Mouse (Mus musculus) granulocyte monocyte progenitor cell, adult 5-6 weeks (primary cell): Measurements from ENCODE around the gene Ctdsp1. TPM values are rescaled to one million over a fixed set of nuclear protein-coding genes. Genes with fewer than 3 reads are reported as not detected.

Source experiments
- ATAC-seq: replicated peaks from 2 replicates; pipeline ENCODE4 v1.8.0; 2016; ENCODE audit warnings: mild to moderate bottlenecking, moderate TSS enrichment, inconsistent platforms; ENCODE audit not compliant: poor library complexity, severe bottlenecking
- total RNA-seq, 2 experiments: library from RNA; stranded (forward) in 1 of 2; stranded (reverse) in 1 of 2; fragments of 200-712, 200-1000 nt in 1 of 2; fragments of >200 nt in 1 of 2; fragmentation: Nextera tagmentation in 1 of 2; gene quantifications; 2 replicates each; pipeline ENCODE4 v1.2.3; 2014 to 2017

Ctdsp1 gene
- total RNA-seq, 2 experiments from 2014 or later: 33.9 to 81.8 TPM

DNA sequence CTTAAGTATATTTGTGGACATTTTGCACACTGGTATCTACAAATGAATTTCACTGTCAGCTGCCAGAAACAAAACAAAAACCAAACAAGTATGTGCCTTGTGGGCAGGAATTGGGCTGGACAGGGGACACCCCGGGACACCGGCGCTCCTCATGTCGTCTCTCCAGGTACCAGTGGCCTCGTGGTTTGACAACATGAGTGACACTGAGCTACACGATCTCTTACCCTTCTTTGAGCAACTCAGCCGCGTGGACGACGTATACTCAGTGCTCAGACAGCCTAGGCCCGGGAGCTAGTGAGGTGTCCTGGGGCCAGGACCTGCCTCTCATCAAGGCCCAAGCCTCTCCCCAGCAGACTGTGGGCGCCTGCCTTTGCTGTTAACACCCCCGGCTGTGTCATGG is 4.0 kb downstream of the Ctdsp1 start:
- ATAC-seq: no peak

DNA sequence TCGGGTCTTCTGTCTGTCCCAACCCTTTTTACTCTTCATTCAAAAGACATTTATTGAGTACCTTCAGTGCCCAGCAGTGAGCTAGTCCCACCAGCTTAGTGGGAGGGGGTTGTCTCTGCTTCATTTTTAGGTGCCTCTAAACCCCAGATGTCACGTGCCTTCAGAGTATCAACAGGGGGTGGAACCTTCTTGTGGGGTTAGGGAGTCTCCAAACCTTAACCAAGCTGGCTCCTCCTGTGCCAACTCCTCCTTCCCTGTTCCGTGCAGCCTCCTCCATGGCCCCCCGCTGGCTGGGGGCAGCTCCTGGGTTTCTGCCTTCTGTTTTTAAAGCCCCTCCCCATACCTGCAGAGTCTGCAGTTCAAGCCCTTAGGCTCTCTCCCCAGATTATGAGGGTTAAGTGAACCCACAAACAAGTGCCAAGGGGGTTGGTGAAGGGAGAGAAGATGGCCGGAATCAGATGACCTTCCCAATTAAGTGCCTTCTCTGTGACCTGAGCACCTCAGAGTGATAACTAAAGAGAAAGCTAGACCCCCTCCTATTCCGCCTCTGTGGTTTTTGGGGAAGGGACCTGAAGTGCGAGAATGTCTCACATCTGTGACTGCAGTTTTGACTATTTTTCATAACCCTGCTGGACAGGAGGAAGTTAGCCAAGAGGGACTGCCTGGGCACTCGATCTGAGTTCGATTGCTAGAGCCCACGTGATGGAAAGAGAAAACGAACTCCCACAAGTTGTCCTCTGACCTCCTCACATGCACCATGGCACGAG is 5.3 kb downstream of the Ctdsp1 start:
- peak; percentile 32 for ATAC-seq

DNA sequence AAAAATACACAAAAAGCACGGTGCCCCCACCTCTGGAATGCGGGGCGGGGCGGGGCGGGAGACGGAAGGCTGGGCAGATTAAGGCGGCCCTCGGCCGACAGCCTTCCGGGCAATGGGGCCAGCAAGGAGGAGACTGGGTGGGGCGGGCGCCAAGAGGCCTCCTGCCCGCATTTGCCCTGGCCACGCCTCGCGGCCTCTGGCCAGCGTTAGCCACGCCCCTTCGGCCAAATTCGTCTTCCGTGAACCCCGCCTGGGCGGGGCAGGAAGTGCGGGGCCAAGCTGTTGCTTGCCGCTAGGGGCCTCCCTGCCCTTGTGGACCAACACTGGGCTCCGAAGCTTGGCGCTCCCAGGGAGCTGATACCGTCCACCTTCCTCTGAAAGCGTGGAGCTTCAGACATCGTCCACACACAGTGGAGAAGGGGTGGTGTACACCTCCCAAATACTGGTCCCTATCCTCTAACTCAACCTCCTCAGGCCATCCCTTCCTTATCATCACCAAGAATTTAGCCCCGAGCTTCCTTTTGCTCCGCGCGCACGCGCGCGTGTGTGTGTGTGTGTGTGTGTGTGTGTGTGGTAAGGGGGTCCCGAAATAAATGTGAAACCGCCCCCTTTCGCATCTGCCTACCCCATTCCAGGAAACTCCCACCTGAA is 6.1 kb downstream of the Ctdsp1 start:
- peak; percentile 77 for ATAC-seq

DNA sequence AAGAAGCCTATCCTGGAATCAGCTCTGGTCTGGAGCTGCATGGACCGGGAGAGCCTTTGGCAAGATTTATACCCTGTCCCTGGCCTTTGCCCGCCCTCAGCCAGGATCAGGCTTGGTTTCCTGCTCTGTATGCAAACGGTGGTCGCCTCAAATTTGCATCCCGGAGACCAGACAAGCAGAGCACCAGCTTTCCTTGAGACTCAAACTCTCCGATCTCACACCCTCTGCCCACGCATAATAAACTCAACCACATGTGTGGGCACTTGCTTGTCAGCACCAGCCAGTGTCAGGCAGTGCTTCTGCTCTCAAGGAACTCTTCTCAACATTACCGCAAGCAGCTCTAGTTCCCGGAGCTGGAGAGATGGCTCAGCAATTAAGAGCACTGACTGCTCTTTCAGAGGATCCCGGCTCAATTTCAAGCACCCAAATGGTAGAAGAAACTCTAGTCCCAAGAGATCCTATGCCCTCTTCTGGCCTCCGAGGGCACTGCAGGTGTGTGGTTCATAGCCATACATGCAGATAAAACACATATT is 6.7 kb downstream of the Ctdsp1 start:
- ATAC-seq: peak; percentile 33

DNA sequence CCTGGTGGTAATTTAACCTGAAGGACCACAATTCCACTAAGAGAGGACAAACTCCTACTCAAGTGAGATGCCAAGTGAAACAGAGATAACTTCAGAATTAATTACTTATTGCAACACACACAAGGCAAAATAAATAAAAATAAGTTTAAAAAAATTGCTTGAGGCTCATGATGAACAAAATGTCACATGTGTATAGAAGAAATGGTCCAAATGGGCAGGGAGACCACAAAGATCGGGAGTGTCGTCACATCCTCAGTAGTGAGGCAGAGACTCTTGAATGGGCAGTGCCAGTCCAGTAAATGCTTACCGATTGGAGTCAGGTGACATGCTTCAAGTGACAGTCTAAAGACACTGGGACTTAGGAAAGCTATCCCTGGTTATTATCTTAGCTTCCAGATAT is 9.2 kb downstream of the Ctdsp1 start:
- no peak for ATAC-seq

DNA sequence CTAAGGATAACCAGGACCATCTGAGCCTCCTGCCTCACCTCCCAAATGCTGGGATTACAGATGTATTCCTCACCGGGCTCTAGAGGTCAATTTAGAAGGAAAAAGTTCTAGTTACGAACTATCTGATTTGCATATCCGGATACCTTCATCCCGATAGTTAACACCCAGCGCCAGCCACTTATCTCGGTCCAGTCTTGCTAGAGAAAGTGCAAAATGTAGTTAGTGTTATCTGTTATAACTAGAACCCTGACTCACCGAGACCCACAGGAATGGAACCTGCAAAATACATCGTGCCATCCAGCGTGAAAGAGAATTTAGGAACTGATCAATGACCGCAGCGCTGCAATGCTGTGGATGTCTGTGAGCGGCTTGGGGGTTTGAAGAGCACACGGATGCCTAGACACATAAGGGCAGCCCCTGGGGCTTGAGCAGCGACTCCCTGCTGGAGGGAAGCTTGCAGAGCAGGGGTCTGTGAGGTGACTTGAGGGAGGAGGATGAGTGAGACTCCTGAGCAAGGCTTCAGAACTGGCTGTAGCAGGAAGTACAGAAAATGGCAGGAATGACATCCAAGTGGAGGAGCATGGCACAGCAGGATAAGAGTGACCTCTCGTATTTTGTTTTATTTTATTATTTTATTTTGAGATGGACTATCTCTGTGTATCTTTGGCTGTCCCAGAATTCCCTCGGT is 9.8 kb downstream of the Ctdsp1 start:
- ATAC-seq: no peak

DNA sequence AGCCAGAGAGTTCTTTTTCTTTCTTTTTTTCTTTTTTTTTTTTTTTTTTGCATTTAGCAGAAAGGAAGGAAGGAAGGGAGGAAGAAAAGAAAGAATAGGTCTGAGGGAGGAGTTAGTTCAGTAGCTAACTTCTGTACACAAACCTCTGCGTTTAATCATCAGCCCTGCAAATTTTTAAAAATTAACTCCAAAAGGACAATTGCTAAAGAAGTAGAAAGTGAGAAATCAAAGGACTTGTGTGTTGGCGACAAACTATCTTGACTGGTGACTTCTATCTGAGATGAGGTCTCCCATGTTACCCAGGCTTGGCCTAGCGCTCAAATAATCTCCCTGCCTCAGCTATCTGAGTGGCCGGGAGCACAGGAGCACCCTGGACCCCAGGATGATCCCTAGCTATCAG is 12.9 kb downstream of the Ctdsp1 start:
- ATAC-seq: no peak

DNA sequence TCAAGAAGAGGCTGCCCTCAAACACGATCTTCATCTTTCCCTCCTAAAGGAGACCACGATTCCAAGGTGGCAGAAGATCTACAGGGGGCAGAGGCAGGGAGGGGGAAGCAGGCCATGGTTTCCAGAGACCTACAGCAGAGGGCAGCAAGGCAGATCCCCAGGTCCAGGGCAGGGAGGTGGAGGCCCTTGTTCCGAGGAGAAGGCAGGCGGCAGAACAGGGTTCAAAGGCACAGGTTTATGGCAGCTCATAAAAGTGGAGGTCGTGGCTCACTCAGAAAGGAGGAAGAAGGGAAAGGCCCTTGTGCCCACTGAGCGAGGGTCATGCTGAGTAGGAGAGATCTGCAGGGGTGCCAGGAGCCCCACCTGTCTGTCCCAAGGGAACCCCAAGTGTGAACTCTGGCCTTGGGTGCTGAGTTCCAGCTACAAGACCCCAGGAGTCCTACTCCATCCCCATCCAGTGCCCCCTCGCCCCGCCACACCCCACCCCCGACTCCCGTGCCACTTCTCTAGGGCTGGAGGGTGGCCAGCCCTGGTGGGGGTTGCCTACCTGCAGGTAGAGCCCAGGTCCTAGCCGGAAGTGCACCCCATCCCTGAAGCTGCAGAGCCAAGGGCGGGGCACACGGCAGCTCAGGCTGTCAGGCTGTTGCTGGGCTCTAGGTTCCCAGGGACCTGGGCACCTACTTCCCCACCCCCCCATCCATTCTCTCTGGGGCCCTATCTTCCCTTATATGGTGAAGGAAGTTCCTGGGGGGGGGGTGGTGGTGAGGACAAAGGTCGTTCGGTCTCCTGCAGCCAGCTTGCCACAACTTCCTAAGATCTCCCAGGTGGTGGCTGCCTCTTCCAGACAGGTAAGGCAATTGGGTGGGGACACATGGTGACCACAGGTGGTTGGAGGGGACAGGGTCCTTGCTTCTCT is 17.5 kb downstream of the Ctdsp1 start, which contains the start of gene Vil1:
Gene Vil1 (plus strand): TSS at position 788 of the 916 bp plus-strand sequence.
- ATAC-seq: peak; percentile 35; the same call in 1 of the 2 replicates

DNA sequence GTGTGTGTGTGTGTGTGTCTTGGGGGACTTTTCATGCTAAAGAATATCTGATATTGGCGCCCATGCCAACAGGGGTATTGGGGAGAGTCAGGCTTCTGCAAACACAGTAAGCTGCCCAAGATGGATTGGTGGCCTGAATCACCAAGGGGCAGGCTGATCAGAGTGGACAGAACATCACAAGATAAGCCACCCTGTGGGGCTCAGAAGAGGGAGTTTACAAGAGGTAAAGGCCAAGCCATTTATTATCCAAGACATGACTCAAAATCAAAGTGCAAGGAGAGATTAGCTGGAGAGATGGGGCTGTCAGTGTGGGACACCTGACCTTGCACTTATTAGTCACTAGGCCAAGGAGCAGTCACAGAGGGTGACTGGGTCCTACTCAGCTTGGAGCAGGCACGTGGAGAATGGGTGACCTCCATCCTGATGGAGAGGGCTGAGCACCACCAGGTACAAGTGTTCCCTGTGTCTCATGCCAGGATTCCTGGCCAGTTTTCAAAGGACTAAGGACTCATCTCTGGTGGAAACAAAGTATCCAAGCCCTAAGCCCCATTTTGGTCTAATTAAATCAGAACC is 20.5 kb downstream of the Ctdsp1 start:
- no peak for ATAC-seq

DNA sequence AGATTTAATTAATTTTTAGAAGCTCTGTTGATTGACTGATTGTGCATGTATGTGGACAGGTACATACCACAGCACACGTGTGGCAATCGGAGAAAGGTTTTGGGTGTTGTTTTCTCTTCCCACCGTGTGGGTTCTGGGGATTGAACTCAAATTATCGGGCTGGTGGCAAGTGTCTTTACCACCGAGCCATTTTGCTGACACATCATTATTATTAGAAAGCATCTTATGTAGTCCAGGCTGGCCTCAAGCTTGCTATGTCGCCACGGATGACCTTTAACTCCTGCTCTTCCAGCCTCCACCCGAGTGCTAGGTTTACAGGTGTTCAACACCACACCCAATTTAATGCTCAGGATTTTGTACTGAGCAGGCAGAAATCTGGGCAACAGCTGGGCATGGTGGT is 21.4 kb downstream of the Ctdsp1 start:
- ATAC-seq: no peak

DNA sequence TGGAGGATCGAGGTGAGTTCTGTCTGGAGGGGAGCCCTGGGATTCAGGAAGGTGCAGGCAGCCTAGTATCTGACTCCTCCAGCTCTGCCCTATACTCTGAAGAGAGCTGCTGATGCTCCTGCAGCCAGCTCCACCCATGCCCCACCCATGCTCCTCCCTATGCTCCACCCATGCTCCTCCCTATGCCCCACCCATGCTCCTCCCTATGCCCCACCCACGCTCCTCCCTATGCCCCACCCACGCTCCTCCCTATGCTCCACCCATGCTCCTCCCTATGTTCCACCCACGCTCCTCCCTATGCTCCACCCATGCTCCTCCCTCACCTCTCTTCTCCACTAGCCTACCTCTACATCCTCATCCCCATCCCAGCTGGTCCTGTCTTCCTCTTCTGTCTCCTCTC is 23.8 kb downstream of the Ctdsp1 start:
- ATAC-seq: peak; percentile 89

DNA sequence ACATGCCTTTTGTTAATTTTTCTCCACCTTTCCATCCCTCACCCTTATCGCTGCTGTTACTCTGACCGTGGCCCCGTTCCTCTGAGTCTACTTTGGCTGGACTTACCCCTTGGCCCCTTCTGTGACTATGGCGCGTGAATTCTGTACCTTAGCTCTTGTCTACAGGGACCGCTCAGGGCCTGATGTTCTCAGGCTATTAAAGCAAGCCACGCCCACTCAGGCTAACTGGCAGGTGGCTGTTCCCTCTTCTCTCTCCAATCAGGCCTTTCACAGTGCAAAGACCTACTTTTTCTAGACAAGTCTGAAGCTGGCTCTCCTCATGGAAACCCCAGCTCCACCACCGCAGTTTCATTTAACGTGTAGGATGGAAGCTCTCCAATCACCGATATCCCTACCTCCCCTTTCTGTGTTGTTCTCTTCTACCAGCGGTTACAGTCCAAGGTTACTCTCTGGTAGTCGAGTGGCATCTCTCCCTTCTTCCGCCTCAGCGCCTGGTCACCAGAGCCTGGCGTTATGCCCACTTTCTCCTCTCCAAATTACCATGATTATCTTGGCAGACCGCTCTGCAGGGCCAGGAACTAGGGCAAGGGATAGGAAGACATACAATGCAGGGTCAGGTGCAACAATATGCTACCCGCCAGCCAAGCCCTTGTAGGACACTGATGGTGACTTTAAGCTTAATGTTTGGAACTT is 27.6 kb downstream of the Ctdsp1 start:
- ATAC-seq: no peak

DNA sequence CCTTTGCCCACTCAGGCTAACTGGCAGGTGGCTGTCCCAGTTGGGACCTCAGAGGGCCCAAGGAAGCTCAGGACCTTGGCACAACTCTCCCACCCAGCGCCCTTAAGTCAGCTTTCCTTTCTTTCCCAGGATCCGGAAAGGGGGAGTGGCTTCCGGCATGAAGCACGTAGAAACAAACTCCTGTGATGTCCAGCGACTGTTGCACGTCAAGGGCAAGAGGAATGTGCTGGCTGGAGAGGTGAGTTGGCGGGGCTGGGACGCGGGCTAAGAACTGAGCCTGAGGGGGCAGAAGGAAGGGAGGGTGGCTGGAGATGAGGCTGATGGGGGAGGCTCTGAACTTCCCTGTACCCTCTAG is 28.1 kb downstream of the Ctdsp1 start:
- ATAC-seq: no peak

DNA sequence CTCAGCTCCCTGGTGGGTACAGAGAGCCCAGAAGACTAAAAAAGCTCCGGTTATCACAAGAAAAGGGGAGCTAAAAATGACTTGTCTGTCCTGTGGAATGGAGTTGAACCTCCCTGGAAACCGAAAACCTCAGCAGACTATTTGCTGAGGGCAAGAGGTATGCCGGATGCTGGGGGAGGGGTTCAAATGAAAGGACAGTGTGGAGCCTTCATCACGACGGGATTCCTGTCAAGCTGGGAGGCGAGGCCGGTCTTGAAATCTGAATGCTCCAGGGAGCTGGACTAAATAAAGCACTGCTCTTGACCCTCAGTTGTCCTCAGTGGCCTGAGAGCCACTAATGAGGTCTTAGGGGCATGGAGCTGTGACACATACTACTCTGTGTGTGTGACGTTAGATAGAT is 31.8 kb downstream of the Ctdsp1 start:
- no peak for ATAC-seq

DNA sequence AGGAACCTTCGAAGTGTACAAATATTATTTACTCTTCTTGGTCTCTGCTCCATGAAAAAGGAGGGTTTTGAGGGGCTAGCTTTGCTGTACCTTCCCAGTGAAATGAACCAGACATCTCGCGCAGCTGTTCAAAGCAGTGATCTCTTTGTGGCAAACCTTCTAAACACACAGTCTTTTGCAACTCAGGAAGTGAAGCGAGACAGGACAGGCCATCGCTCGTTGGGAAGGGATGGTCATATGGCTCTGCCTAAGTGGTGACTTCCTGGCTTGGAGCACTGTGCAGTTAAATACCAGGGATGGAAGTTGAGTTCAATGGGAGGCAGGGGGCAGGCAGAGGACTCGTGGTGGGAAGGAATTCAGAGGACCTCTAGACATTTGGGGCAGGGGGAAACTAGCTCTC is 34.5 kb downstream of the Ctdsp1 start:
- peak; percentile 76 for ATAC-seq

DNA sequence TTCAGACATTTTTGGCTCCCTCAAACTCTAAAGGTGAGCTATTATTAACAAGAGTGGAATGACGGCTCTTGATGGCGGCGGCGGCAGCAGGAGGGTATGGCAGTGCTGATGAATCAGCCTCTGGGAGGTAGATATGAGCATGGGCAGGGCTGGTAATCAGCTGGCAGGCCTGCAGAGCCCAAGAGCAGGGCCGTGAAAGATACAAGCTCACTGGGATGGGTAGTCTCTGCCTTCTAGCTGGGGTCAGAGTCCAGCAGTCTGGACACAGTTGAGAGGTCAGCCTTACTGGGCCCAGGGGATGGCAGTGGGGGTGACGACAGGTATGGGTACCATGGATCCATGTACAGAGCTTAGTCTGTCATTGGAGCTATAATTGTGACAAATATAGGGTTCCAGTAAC is 41.9 kb downstream of the Ctdsp1 start:
- ATAC-seq: no peak

DNA sequence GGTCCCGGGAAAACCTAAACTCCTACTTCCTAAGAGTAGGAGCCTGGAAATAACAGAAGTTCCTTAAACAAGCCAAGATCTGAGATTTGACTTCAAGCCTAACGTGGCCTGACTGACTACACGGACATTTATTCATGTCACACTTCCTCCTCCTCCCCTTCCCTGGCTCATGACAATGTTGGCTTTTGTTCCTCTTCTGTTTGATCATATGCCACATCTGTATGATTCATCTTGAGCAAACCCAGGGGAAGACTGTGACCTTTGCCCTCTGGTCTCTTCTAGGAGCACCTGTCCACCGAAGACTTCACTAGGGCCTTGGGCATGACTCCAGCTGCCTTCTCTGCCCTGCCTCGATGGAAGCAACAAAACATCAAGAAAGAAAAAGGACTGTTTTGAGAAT is 43.3 kb downstream of the Ctdsp1 start:
- ATAC-seq: peak; percentile 59

DNA sequence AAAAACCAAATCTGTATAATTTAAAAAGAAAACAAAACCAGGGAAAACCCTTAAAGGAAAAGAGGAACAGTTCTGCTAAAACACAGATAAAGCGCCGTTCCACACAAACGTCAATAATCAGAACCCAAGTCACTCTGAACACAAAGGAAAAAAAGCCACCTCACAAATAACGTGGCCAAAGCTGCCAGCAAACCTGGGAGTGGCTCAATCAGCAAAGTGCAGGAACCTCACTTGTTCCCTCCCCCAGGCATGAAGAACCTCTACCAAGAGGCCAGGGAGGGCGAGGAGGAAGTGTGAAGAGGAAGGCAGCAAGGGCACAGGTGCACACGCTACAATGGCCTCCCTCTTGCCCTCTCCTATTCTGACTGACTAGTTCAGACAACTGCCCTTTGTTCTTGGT is 44.3 kb downstream of the Ctdsp1 start:
- peak; percentile 83 for ATAC-seq

DNA sequence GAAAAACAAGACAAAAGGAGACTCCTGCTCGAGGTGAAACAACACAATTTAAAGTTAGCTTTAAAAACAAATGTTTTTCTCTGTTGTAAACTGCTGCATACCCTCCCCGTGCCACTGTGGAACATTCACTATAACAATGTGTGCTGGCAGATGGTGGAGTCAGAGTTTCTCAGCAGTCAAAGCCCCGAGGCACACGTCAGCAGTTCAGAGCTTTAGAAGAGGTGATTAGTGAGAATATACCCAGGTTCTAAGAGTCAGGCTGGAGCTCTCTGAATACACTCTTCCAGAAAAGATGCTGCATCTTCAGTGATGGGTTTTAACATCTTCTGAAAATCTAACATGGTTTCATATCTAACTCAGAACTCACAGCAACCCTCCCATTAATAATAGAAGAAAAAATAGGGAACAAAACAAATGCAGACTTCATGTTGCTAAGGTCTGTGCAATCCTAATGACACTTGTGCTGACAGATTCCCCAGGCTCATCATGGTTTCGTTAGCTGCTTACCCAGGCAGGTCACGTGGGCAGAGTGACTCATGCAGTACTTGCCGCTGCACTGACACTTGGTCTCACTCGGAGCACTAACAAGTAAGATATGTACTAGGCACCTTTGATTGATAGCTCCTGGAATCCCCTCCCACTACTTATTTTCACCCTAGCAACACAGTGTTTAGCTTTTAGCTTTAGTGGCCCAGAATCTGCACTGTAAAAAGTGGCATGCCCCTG is 46.6 kb downstream of the Ctdsp1 start:
- ATAC-seq: no peak; the same call in 1 of the 2 replicates
